Mouse (Mus musculus) stomach, embryonic 16.5 days (tissue): ENCODE measurements around the gene Arhgap19. TPM values are rescaled to one million over a fixed set of nuclear protein-coding genes. Genes with fewer than 3 reads are reported as not detected.

Experiments used
- polyA plus RNA-seq: library from polyadenylated mRNA; unstranded; fragments of >200 nt; fragmentation: Nextera tagmentation; extraction: Ambion mirVana; gene quantifications from 2 replicates; pipeline ENCODE4 v1.2.1, GENCODE M21; 2015

Gene Arhgap19
- polyA plus RNA-seq, 1 experiment from 2014 or later = 18.8 TPM

Other genes starting within 250 kb of the Arhgap19 start
- gene Gm340, start 219.7 kb downstream of the Arhgap19 start, polyA plus RNA-seq = 1.8 and 1.9 TPM in 2 replicates
- gene Slit1, start 58.4 kb downstream of the Arhgap19 start, polyA plus RNA-seq = 0.69 and 0.97 TPM in 2 replicates
- gene Frat1, start 27.9 kb upstream of the Arhgap19 start, polyA plus RNA-seq = 8.9 and 9.9 TPM in 2 replicates
- 1.7 and 3.0 TPM in 2 replicates for gene Frat2, start 46.1 kb upstream of the Arhgap19 start, polyA plus RNA-seq
- gene Rrp12, start 94.1 kb upstream of the Arhgap19 start, polyA plus RNA-seq = 15.4 and 15.9 TPM in 2 replicates
- 706 and 744 TPM in 2 replicates for gene Pgam1, start 109.9 kb upstream of the Arhgap19 start, polyA plus RNA-seq
- 63.0 and 64.4 TPM in 2 replicates for gene Exosc1, start 131.4 kb upstream of the Arhgap19 start, polyA plus RNA-seq
- gene Zdhhc16, start 131.4 kb upstream of the Arhgap19 start, polyA plus RNA-seq = 76.2 and 76.6 TPM in 2 replicates
- 27.6 and 31.5 TPM in 2 replicates for gene Mms19, start 179.1 kb upstream of the Arhgap19 start, polyA plus RNA-seq
- 13.4 and 14.8 TPM in 2 replicates for gene Ubtd1, start 179.7 kb upstream of the Arhgap19 start, polyA plus RNA-seq
- 0.84 TPM in 1 of 2 replicates, not detected in the other for gene Ankrd2, start 234.0 kb upstream of the Arhgap19 start, polyA plus RNA-seq
- gene Hoga1, start 243.6 kb upstream of the Arhgap19 start, polyA plus RNA-seq = 3.5 and 3.6 TPM in 2 replicates